Mouse (Mus musculus): Measurements from ENCODE around the gene Atxn1. TPM values are rescaled to one million over a fixed set of nuclear protein-coding genes. Genes with fewer than 3 reads are reported as not detected.
A peak's percentile ranks its signal among the peaks of the same experiment; 100 is the strongest.

Atxn1 gene
- polyA plus RNA-seq, 1 experiment from 2014 or later, result 12.8 TPM

DNA sequence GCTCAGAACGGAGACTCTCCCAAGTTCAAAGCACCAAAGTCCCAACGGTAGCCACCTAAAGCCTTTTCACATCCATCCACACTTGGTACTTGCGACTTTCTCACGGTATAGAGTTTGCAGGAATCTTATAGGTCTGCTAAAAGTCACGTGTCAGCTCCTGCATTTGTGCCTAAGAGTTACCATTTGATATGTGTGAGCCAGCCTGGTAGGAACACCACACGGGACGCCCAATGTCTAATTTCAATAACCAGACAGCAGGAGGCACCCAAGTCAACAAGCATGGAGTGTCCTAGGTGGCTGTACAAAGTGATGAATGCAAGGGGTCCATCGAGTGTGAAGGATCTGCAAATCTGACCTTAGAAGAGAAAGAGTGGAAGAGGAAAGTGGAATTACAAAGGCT is 254.8 kb downstream of the Atxn1 start:
- Histone ChIP-seq H3K9ac (replicated peaks) (no peak overlapping the region), H3K27me3 (no peaks in the 10 kb centered on the region), H3K4me3 (no peak overlapping the region), H3K36me3 (no peaks in the 10 kb centered on the region), H3K4me2 (replicated peaks) (no peak overlapping the region), H3K9me3 (no peaks in the 10 kb centered on the region), H3K4me1 (peaks cover 3% of the 10 kb centered on the region; the same call in 1 of the 2 replicates), H3K27ac (replicated peaks) (peak overlapping the region; percentile 83)
- ATAC-seq (replicated peaks), result no peak
- WGBS, result 89% methylated on average over 8 of the region's 8 CpGs

DNA sequence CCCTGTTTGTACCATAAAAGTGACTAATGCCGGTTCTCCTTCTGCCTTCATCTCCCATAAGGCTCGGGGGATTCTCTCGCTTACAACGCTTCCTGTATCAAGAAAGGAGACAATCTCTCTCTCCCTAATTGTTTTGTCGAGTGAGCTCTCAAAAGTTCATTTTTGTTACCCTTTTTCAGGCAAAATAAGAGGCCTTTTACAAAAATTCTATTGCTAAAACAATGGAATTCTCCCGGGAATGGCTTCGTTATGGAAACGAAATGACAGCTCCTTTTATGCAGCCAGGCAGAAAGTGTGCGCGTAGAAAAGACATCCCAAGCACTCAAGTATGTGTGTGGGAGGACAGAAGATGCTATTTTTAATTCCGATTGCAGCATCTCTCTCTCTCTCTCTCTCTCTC is 255.4 kb downstream of the Atxn1 start:
- no peaks in the 10 kb centered on the region for H3K9me3 ChIP-seq
- ATAC-seq (replicated peaks), result 0 out of 2 replicates have a peak, but pooled peaks have one; percentile 51
- peak overlapping the region; percentile 14 for H3K4me2 ChIP-seq (replicated peaks)
- no peaks in the 10 kb centered on the region for H3K36me3 ChIP-seq
- H3K9ac ChIP-seq (replicated peaks), result no peak overlapping the region
- peak overlapping the region; percentile 83 for H3K27ac ChIP-seq (replicated peaks)
- no peak overlapping the region for H3K4me3 ChIP-seq
- peaks cover 3% of the 10 kb centered on the region; the same call in 1 of the 2 replicates for H3K4me1 ChIP-seq
- 30% methylated on average over 11 of the region's 11 CpGs for WGBS
- H3K27me3 ChIP-seq, result no peaks in the 10 kb centered on the region

DNA sequence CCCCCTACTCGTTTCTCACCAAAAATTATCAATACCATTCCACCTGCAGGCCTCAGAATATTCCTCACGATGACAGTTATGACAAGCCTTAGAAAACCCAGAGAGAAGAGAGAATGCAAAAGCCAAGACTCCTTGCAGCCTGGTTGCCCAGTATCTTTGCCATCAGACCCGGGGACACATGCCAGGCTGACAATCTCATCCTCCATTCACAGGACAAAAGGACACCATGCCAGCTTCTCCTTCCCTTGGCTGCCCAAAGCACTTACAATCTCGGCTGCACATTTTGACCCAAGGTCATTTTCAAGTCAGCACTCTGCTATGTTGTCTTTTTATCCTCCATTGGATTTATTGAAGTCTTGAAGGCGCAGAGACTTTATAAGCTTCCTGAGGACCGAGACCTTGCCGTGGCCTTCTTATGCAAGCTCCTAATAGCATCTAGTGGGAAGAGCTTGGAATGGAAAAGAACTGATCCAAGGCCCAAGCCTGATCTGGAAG is 263.5 kb downstream of the Atxn1 start:
- H3K36me3 ChIP-seq, result peaks cover 3% of the 10 kb centered on the region; the same call in 1 of the 2 replicates
- H3K9me3 ChIP-seq, result no peaks in the 10 kb centered on the region
- H3K4me2 ChIP-seq (replicated peaks), result no peak overlapping the region
- ATAC-seq (replicated peaks), result no peak
- no peaks in the 10 kb centered on the region for H3K27me3 ChIP-seq
- H3K9ac ChIP-seq (replicated peaks), result no peak overlapping the region
- H3K27ac ChIP-seq (replicated peaks), result no peak overlapping the region
- no peak overlapping the region for H3K4me3 ChIP-seq
- 80% methylated on average over 7 of the region's 7 CpGs for WGBS
- no peaks in the 10 kb centered on the region for H3K4me1 ChIP-seq

DNA sequence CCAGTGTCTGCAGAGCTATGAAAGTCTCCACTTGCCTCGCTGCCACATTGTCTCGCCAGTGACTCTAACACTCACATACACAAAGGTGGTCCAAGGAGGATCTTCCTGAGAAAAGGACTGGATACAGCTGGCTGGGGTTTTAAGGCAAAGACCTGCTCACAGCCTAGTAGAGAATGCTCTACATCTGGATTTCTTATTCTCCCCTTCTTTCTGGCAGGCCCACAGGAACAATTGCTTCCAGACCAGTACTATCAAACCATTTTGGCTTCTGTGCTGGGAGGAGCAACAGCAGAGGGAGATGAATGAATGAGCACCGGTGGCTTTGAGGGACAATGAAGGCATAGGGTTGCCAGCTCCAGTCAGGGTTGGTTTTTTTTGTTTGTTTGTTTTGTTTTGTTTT is 265.8 kb downstream of the Atxn1 start:
- H3K27me3 ChIP-seq, result no peaks in the 10 kb centered on the region
- no peaks in the 10 kb centered on the region for H3K4me1 ChIP-seq
- H3K27ac ChIP-seq (replicated peaks), result no peak overlapping the region
- no peak for ATAC-seq (replicated peaks)
- H3K9ac ChIP-seq (replicated peaks), result no peak overlapping the region
- no peak overlapping the region for H3K4me2 ChIP-seq (replicated peaks)
- H3K36me3 ChIP-seq, result peaks cover 5% of the 10 kb centered on the region; the same call in 1 of the 2 replicates
- H3K4me3 ChIP-seq, result no peak overlapping the region
- 0 out of 2 replicates have a peak, but pooled peaks cover 4% of the 10 kb centered on the region for H3K9me3 ChIP-seq
- 88% methylated on average over 3 of the region's 3 CpGs for WGBS

DNA sequence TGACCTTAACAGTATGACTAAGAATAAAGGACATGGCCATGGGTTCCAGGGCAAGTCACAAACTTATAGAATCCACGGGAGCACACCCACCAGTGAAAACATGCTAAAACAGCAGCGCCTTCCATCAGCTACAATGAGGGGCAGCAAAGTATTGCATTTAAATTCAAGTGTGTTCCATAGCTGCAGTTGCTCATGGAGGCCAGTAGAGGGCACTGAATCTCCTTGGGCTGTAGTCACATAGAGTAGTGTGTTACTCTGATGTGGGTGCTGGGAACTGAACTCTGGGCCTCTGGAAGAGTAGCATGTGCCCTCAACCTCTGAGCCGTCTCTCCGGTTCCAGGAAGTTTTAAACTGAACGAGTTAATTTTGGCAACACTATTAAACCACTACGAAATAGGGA is 268.8 kb downstream of the Atxn1 start:
- WGBS, result 96% methylated on average over 6 of the region's 6 CpGs
- Histone ChIP-seq H3K27me3 (no peaks in the 10 kb centered on the region), H3K9ac (replicated peaks) (no peak overlapping the region), H3K9me3 (0 out of 2 replicates have a peak, but pooled peaks cover 4% of the 10 kb centered on the region), H3K27ac (replicated peaks) (no peak overlapping the region), H3K36me3 (peaks cover 5% of the 10 kb centered on the region; the same call in 1 of the 2 replicates), H3K4me1 (0 out of 2 replicates have a peak, but pooled peaks cover 3% of the 10 kb centered on the region), H3K4me3 (no peak overlapping the region), H3K4me2 (replicated peaks) (no peak overlapping the region)
- no peak for ATAC-seq (replicated peaks)

DNA sequence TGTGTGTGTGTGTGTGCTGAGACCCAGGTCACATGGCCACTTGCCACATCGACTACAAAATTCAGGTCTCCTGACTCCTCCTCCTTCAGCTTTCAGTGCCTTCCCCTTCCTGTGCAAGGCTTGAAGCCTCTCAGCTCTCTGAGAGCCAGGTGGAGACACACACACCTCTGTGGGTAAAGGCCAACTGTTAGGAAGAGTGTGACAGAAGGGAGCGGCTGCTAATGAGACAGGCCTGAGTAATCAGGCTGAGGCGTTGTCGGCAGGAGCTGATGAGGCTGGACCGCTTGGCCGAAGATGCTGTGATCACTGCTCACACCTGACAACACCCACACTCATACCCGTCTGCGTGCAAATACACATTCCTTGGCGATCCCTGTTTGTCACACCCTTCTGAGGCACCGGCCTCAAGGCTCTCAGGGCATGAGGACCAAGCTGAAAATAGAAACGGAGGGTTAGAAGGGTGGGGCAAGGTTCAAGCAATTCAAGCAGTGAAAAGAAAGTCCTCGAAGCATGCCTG is 269.8 kb downstream of the Atxn1 start:
- Histone ChIP-seq H3K27me3 (no peaks in the 10 kb centered on the region), H3K4me3 (no peak overlapping the region), H3K36me3 (peaks cover 5% of the 10 kb centered on the region; the same call in 1 of the 2 replicates), H3K9ac (replicated peaks) (no peak overlapping the region), H3K4me2 (replicated peaks) (no peak overlapping the region), H3K4me1 (peaks cover 8% of the 10 kb centered on the region), H3K27ac (replicated peaks) (no peak overlapping the region), H3K9me3 (0 out of 2 replicates have a peak, but pooled peaks cover 4% of the 10 kb centered on the region)
- WGBS, result 87% methylated on average over 12 of the region's 12 CpGs
- no peak for ATAC-seq (replicated peaks)

DNA sequence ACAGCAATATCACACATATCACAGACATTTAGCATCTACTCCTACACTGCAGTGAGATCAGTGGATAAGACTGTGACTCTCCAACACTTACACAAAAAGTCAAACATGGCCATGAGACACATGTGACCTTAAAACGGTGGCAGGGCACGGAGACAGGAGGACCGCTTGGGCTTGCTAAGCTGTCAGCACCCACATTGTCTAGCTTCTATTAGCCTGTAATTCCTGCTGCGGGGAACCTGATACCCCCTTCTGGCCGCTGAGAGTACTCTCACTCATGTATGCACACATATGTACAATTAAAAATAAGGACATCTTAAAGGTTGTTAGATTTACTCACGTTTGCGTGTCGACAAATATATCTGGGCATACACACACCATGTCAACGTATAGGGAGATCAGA is 270.9 kb downstream of the Atxn1 start:
- Histone ChIP-seq H3K4me3 (no peak overlapping the region), H3K9ac (replicated peaks) (no peak overlapping the region), H3K27ac (replicated peaks) (no peak overlapping the region), H3K27me3 (no peaks in the 10 kb centered on the region), H3K4me2 (replicated peaks) (no peak overlapping the region), H3K9me3 (0 out of 2 replicates have a peak, but pooled peaks cover 4% of the 10 kb centered on the region), H3K36me3 (peaks cover 5% of the 10 kb centered on the region; the same call in 1 of the 2 replicates), H3K4me1 (peaks cover 9% of the 10 kb centered on the region)
- 88% methylated on average over 9 of the region's 9 CpGs for WGBS
- no peak for ATAC-seq (replicated peaks)

DNA sequence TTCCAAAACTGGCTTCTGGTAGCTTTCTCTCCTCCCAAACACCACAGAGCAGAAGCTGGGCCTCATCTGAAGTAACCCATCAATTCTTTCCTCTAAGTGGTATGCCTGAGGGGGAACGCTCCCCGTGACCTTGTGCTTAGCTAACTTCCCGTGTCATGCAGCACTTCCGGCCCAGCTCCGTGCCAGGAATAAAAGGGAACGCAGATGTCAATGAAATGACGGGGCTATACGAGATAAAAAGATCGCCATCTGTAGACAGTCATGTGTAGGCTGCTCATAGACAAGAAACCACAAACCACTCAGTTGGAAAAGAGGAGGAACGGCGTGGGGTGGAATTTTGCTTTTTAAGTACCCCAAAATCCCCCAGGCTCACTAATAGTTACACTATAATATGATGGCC is 271.3 kb downstream of the Atxn1 start:
- Histone ChIP-seq H3K4me2 (replicated peaks) (no peak overlapping the region), H3K36me3 (peaks cover 5% of the 10 kb centered on the region; the same call in 1 of the 2 replicates), H3K9me3 (0 out of 2 replicates have a peak, but pooled peaks cover 4% of the 10 kb centered on the region), H3K27ac (replicated peaks) (no peak overlapping the region), H3K9ac (replicated peaks) (no peak overlapping the region), H3K4me1 (peaks cover 12% of the 10 kb centered on the region), H3K27me3 (no peaks in the 10 kb centered on the region), H3K4me3 (no peak overlapping the region)
- WGBS, result 74% methylated on average over 11 of the region's 11 CpGs
- ATAC-seq (replicated peaks), result no peak

DNA sequence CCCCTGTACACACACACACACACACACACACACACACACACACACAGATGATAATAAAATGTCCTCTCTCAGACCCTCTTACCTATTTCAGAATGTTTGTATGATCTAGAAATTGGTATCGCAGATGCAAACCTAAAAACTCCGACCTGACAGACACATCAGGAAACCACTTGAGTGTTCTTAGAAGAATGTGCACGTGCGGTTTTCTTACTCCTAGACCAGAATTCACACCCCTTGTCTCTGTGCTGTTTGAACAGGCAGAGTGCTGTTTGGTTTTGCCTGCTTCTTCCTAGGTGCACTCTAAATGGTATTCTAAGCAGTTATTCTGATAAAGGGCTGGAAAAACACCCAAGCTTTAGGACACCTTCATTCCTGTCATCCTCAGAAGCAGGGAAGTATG is 271.7 kb downstream of the Atxn1 start:
- Histone ChIP-seq H3K4me3 (no peak overlapping the region), H3K4me1 (peaks cover 12% of the 10 kb centered on the region), H3K4me2 (replicated peaks) (no peak overlapping the region), H3K9ac (replicated peaks) (no peak overlapping the region), H3K27me3 (no peaks in the 10 kb centered on the region), H3K9me3 (0 out of 2 replicates have a peak, but pooled peaks cover 4% of the 10 kb centered on the region), H3K36me3 (peaks cover 5% of the 10 kb centered on the region; the same call in 1 of the 2 replicates), H3K27ac (replicated peaks) (no peak overlapping the region)
- 89% methylated on average over 4 of the region's 4 CpGs for WGBS
- ATAC-seq (replicated peaks), result no peak

DNA sequence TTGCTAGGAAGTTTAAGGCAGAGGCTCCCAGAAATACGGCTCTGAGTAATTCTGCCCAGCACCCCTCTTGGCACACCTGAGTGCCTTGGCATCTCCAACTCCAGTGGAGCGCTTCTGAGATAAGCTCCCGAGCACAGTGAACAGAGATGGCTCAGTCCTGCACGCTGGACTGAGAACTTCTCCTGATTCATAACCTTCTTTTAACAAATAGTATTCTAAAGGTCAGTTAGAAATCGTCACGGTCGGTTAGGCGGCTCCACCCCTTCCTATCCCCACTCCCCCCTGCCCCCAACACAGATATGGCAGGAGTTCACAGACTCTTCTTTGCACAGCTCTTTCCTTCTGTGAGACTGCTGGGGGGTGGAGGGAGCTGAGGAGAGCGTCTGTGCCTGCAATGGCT is 272.4 kb downstream of the Atxn1 start:
- no peaks in the 10 kb centered on the region for H3K27me3 ChIP-seq
- no peak for ATAC-seq (replicated peaks)
- 67% methylated on average over 9 of the region's 9 CpGs for WGBS

DNA sequence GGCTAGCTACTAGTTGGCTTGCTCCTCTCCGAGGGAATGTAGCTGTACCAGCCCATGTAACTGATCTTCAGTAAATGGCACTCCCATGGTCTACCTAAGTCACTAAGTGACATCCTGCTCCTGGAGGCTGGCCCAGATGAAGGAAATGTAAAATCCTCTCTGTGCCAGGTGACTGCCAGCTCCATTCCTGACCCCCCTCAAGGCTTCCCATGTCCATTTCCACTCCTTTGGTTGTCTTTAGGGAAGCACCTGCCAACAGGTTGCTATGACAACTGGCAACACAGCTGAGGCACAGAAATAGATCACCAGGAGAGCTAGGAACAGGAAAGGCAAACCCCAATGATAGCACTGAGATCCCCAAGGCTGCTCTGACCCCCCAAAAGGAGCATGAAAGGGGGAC is 274.4 kb downstream of the Atxn1 start:
- WGBS, result 73% methylated on average over 1 of the region's 1 CpGs
- ATAC-seq (replicated peaks), result no peak
- no peaks in the 10 kb centered on the region for H3K36me3 ChIP-seq
- no peak overlapping the region for H3K27ac ChIP-seq (replicated peaks)
- no peak overlapping the region for H3K4me2 ChIP-seq (replicated peaks)
- no peaks in the 10 kb centered on the region for H3K27me3 ChIP-seq
- no peaks in the 10 kb centered on the region for H3K9me3 ChIP-seq
- H3K9ac ChIP-seq (replicated peaks), result no peak overlapping the region
- H3K4me1 ChIP-seq, result peaks cover 15% of the 10 kb centered on the region
- no peak overlapping the region for H3K4me3 ChIP-seq

More for the DNA sequence above, 272.4 kb downstream of the Atxn1 start:
- no peak overlapping the region for H3K9ac ChIP-seq (replicated peaks)
- no peak overlapping the region for H3K27ac ChIP-seq (replicated peaks)
- H3K4me2 ChIP-seq (replicated peaks), result no peak overlapping the region
- no peak overlapping the region for H3K4me3 ChIP-seq
- 0 out of 2 replicates have a peak, but pooled peaks cover 4% of the 10 kb centered on the region for H3K9me3 ChIP-seq
- peaks cover 12% of the 10 kb centered on the region for H3K4me1 ChIP-seq
- H3K36me3 ChIP-seq, result peaks cover 2% of the 10 kb centered on the region; the same call in 1 of the 2 replicates

DNA sequence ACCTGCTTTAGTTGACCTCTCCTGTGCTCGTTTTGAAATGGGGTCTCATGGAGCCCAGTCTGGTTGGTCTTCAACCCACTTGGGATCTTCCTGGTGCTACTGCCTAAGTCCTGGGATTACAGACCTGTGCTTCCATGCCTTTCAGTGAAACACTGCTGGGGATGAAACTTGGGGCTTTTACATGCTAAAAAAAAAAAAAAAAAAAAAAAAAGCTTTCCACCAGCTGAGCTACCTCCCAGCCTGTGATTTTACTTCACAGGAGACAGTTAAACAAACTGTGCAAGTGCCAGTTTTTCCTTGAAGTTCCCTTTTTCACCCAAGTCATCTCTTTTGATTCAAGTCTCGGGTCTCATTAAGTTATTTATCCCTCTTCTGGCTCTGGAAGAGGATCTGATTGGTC is 275.9 kb downstream of the Atxn1 start:
- Histone ChIP-seq H3K9ac (replicated peaks) (no peak overlapping the region), H3K4me2 (replicated peaks) (no peak overlapping the region), H3K27me3 (no peaks in the 10 kb centered on the region), H3K4me3 (no peak overlapping the region), H3K4me1 (peaks cover 15% of the 10 kb centered on the region), H3K27ac (replicated peaks) (no peak overlapping the region), H3K9me3 (no peaks in the 10 kb centered on the region), H3K36me3 (no peaks in the 10 kb centered on the region)
- 36% methylated on average over 2 of the region's 2 CpGs for WGBS
- no peak for ATAC-seq (replicated peaks)

All from forebrain, embryonic 15.5 days (tissue).